1 mouse cellular context compared by ENCODE assay signal in the genomic region with DNA sequence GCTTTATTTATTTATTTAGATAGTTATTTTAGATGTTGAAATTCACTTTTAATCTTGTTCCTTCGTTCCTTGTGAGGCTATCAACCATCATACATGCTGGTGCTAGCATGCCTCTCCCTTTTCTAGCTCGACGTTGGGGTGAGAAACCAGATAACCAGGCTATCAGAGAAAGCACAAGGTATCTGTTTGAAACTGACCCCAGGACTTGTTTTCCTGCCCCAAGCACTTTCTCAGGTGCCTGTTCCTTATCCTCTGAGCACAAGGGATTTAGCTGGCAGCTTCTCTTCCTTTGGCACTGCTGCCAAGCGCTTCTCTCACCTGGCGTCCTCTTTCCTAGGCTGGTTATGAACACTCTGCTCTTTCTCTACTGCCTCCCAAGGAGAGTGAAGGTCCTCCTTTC.
TF ChIP-seq lines count a peak whose summit lies in the region.

No protein-coding gene starts in this region.

TF ChIP-seq in MEL, 35 proteins besides CTCF, POLR2A, EP300 and RAD21 (continued from another document):
- TF ChIP-seq CHD1 (IDR thresholded peaks at IDR 0.05; ENCODE audit: low read depth, low read length) (no peak; the same call in 1 of the 2 replicates), MAX (IDR thresholded peaks at IDR 0.05; ENCODE audit: low read length) (peak; percentile 84), ELF1 (IDR thresholded peaks at IDR 0.05; ENCODE audit: low read depth, low read length) (no peak), SMC3 (IDR thresholded peaks at IDR 0.05; ENCODE audit: low read depth, low read length) (no peak), MAFK (IDR thresholded peaks at IDR 0.05; ENCODE audit: borderline replicate concordance, low read depth, low read length) (no peak; the same call in 1 of the 2 replicates), ZC3H11A (IDR thresholded peaks at IDR 0.05; ENCODE audit: low read depth, low read length) (no peak)
